Mouse (Mus musculus): ENCODE results near the gene Prlh. TPM values are rescaled to one million over a fixed set of nuclear protein-coding genes. Genes with fewer than 3 reads are reported as not detected.

Gene Prlh
- total and polyA plus RNA-seq, 2 experiments = not detected

GRCm38 (mm10) chr1:90969347-90969784 is 16.5 kb downstream of the Prlh start, which contains the start of gene Rab17:
TSS of gene Rab17 (minus strand) at chr1:90969661.
- Histone ChIP-seq H3K4me1 (ENCODE audit: control insufficient read depth, insufficient read depth, low read length) (peaks cover 18% of the 10 kb centered on the region), H3K27me3 (ENCODE audit: control insufficient read depth, insufficient read depth, low read length) (no peaks in the 10 kb centered on the region), H3K4me3 (ENCODE audit: insufficient read depth, low read depth, low read length) (peak within 1 kb of the TSS; percentile 89), H3K36me3 (ENCODE audit: control insufficient read depth, insufficient read depth, low read length) (no peaks in the 10 kb centered on the region), H3K27ac (replicated peaks; ENCODE audit: insufficient read depth, low read depth, low read length) (peak within 1 kb of the TSS; percentile 89), H3K79me2 (ENCODE audit: control insufficient read depth, insufficient read depth, low read length) (peaks cover 10% of the 10 kb centered on the region; the same call in 1 of the 2 replicates), H3K9ac (ENCODE audit: low read depth, low read length) (peak within 1 kb of the TSS; percentile 87)
- peak; percentile 83 for DNase-seq (ENCODE audit: extremely low read depth, low read depth, low spot score)
- 9% methylated on average over 9 of the region's 9 CpGs for WGBS
- TF ChIP-seq POLR2A (IDR thresholded peaks at IDR 0.05; ENCODE audit: extremely low read depth, insufficient read depth, low read length) (peak; percentile 49; the same call in 1 of the 2 replicates), CTCF (IDR thresholded peaks at IDR 0.05; ENCODE audit: low read depth, low read length) (no peak)

GRCm38 (mm10) chr1:90969881-90970390 is 17.0 kb downstream of the Prlh start:
- no peaks in the 10 kb centered on the region for H3K27me3 ChIP-seq (ENCODE audit: control insufficient read depth, insufficient read depth, low read length)
- peak overlapping the region; percentile 89; the same call in 1 of the 2 replicates for H3K27ac ChIP-seq (replicated peaks; ENCODE audit: insufficient read depth, low read depth, low read length)
- peaks cover 10% of the 10 kb centered on the region; the same call in 1 of the 2 replicates for H3K79me2 ChIP-seq (ENCODE audit: control insufficient read depth, insufficient read depth, low read length)
- 29% methylated on average over 10 of the region's 10 CpGs for WGBS
- H3K4me3 ChIP-seq (ENCODE audit: insufficient read depth, low read depth, low read length) = no peak overlapping the region
- no peak overlapping the region for H3K9ac ChIP-seq (ENCODE audit: low read depth, low read length)
- DNase-seq (ENCODE audit: extremely low read depth, low read depth, low spot score) = peak; percentile 61
- H3K4me1 ChIP-seq (ENCODE audit: control insufficient read depth, insufficient read depth, low read length) = peaks cover 18% of the 10 kb centered on the region
- H3K36me3 ChIP-seq (ENCODE audit: control insufficient read depth, insufficient read depth, low read length) = no peaks in the 10 kb centered on the region
- TF ChIP-seq CTCF (IDR thresholded peaks at IDR 0.05; ENCODE audit: low read depth, low read length) = no peak
- no peak for TF ChIP-seq POLR2A (IDR thresholded peaks at IDR 0.05; ENCODE audit: extremely low read depth, insufficient read depth, low read length)

- no peaks in the 10 kb centered on the region for H3K36me3 ChIP-seq (ENCODE audit: control insufficient read depth, insufficient read depth, low read length)
- TF ChIP-seq CTCF (IDR thresholded peaks at IDR 0.05; ENCODE audit: low read depth, low read length) = peak; percentile 98
- TF ChIP-seq POLR2A (IDR thresholded peaks at IDR 0.05; ENCODE audit: extremely low read depth, insufficient read depth, low read length) = no peak
- H3K79me2 ChIP-seq (ENCODE audit: control insufficient read depth, insufficient read depth, low read length) = 0 out of 2 replicates have a peak, but pooled peaks cover 4% of the 10 kb centered on the region
- DNase-seq (ENCODE audit: extremely low read depth, low read depth, low spot score) = peak; percentile 53
- WGBS = 24% methylated on average over 9 of the region's 9 CpGs
- peaks cover 10% of the 10 kb centered on the region for H3K4me1 ChIP-seq (ENCODE audit: control insufficient read depth, insufficient read depth, low read length)
- H3K27me3 ChIP-seq (ENCODE audit: control insufficient read depth, insufficient read depth, low read length) = no peaks in the 10 kb centered on the region
- H3K4me3 ChIP-seq (ENCODE audit: insufficient read depth, low read depth, low read length) = no peak overlapping the region
- no peak overlapping the region for H3K9ac ChIP-seq (ENCODE audit: low read depth, low read length)
- H3K27ac ChIP-seq (replicated peaks; ENCODE audit: insufficient read depth, low read depth, low read length) = no peak overlapping the region
These were observed 20.1 kb downstream of the Prlh start for GRCm38 (mm10) chr1:90972911-90973573.

GRCm38 (mm10) chr1:90973574-90973911 is 20.6 kb downstream of the Prlh start:
- TF ChIP-seq POLR2A (IDR thresholded peaks at IDR 0.05; ENCODE audit: extremely low read depth, insufficient read depth, low read length) (no peak), CTCF (IDR thresholded peaks at IDR 0.05; ENCODE audit: low read depth, low read length) (no peak)
- no peak overlapping the region for H3K9ac ChIP-seq (ENCODE audit: low read depth, low read length)
- no peak overlapping the region for H3K4me3 ChIP-seq (ENCODE audit: insufficient read depth, low read depth, low read length)
- DNase-seq (ENCODE audit: extremely low read depth, low read depth, low spot score) = no peak
- peaks cover 7% of the 10 kb centered on the region for H3K4me1 ChIP-seq (ENCODE audit: control insufficient read depth, insufficient read depth, low read length)
- 0 out of 2 replicates have a peak, but pooled peaks cover 4% of the 10 kb centered on the region for H3K79me2 ChIP-seq (ENCODE audit: control insufficient read depth, insufficient read depth, low read length)
- WGBS = 83% methylated on average over 2 of the region's 2 CpGs
- H3K36me3 ChIP-seq (ENCODE audit: control insufficient read depth, insufficient read depth, low read length) = no peaks in the 10 kb centered on the region
- H3K27ac ChIP-seq (replicated peaks; ENCODE audit: insufficient read depth, low read depth, low read length) = no peak overlapping the region
- H3K27me3 ChIP-seq (ENCODE audit: control insufficient read depth, insufficient read depth, low read length) = no peaks in the 10 kb centered on the region

GRCm38 (mm10) chr1:90974906-90975649 is 22.2 kb downstream of the Prlh start:
- H3K4me3 ChIP-seq (ENCODE audit: insufficient read depth, low read depth, low read length) = no peak overlapping the region
- no peak for DNase-seq (ENCODE audit: extremely low read depth, low read depth, low spot score)
- H3K9ac ChIP-seq (ENCODE audit: low read depth, low read length) = no peak overlapping the region
- TF ChIP-seq POLR2A (IDR thresholded peaks at IDR 0.05; ENCODE audit: extremely low read depth, insufficient read depth, low read length) (no peak), CTCF (IDR thresholded peaks at IDR 0.05; ENCODE audit: low read depth, low read length) (no peak)
- H3K27me3 ChIP-seq (ENCODE audit: control insufficient read depth, insufficient read depth, low read length) = no peaks in the 10 kb centered on the region
- no peaks in the 10 kb centered on the region for H3K4me1 ChIP-seq (ENCODE audit: control insufficient read depth, insufficient read depth, low read length)
- H3K27ac ChIP-seq (replicated peaks; ENCODE audit: insufficient read depth, low read depth, low read length) = no peak overlapping the region
- H3K79me2 ChIP-seq (ENCODE audit: control insufficient read depth, insufficient read depth, low read length) = no peaks in the 10 kb centered on the region
- H3K36me3 ChIP-seq (ENCODE audit: control insufficient read depth, insufficient read depth, low read length) = no peaks in the 10 kb centered on the region
- WGBS = 76% methylated on average over 12 of the region's 12 CpGs

Measured in liver, adult 2 months (tissue).